Mouse (Mus musculus) embryonic facial prominence, embryonic 10.5 days (tissue): Measurements from ENCODE around the gene Ccdc57. TPM values are rescaled to one million over a fixed set of nuclear protein-coding genes. Genes with fewer than 3 reads are reported as not detected.

Source experiments
- DNase-seq: peaks from one replicate; pipeline ENCODE4 v3.0.0-alpha.2; 2017; ENCODE audit warnings: low spot score
- H3K27ac ChIP-seq: fragments of 300-500 bp; sonication (generic); replicated peaks from 2 replicates; pipeline ENCODE4 v1.5.1; 2016; ENCODE audit warnings: mild to moderate bottlenecking
- H3K27me3 ChIP-seq: fragments of 300-500 bp; sonication (generic); replicated peaks from 2 replicates; pipeline ENCODE4 v1.6.1; 2016; ENCODE audit warnings: low read depth, mild to moderate bottlenecking; ENCODE audit not compliant: poor library complexity, severe bottlenecking
- H3K36me3 ChIP-seq: fragments of 300-500 bp; sonication (generic); replicated peaks from 2 replicates; pipeline ENCODE4 v1.6.1; 2016; ENCODE audit warnings: mild to moderate bottlenecking, moderate library complexity
- H3K4me1 ChIP-seq: fragments of 300-500 bp; sonication (generic); 2 replicates; pipeline ENCODE4 v1.6.1; 2016
- H3K4me3 ChIP-seq: fragments of 300-500 bp; sonication (generic); 2 replicates; pipeline ENCODE4 v1.5.1; 2016; ENCODE audit warnings: mild to moderate bottlenecking, moderate library complexity
- H3K9me3 ChIP-seq: fragments of 300-500 bp; sonication (generic); 2 replicates; pipeline ENCODE4 v1.6.1; 2016; ENCODE audit warnings: mild to moderate bottlenecking
- WGBS: fragments of 180-500 bp; shearing (Covaris S2); methylation state at CpG from one replicate; pipeline ENCODE4 v1.1.7; 2016; 5-methylcytosine and 5-hydroxymethylcytosine counted together
- polyA plus RNA-seq: library from polyadenylated mRNA; unstranded; fragments of >200 nt; fragmentation: Nextera tagmentation; extraction: Ambion mirVana; gene quantifications from 2 replicates; pipeline ENCODE4 v1.2.1, GENCODE M21; 2016

Gene Ccdc57
- polyA plus RNA-seq, 1 experiment from 2014 or later, result 6.8 TPM

DNA sequence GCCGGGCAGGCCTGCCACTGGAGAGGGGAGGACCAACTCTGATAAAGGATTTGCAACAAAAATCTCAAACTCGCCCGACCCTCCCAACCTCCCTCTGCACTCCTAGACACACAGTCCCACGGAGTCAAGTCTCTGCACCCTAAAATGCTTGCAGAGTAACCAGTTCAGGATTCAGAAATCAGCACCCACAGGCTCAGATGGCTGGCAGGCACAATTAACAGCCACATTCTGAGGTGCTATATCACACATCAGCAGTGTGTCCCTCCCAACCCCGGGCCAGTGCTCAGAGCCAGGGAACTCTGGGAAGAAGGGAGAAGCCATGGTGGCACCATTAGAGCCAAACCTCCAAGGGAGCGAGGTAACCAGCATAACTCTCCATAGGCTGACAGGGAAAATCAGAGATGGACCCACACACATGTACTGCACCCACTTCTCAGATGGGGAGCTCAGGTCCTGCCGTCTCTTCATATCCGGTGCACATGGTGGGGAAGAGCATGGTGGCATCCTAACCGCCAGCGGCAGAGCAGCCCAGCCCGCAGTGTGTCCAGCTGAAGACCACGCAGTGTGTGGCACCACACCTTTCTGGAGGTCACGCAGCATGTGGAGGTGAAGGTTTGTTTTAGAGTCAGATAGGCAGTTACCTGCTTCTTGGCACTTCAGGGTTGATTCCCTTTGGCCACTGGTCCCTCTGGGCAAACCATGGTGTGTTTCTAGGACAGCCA, 29.5 kb upstream of the Ccdc57 start:
- H3K36me3 ChIP-seq, result peaks cover 100% of the 10 kb centered on the region
- no peak overlapping the region for H3K27ac ChIP-seq
- WGBS, result 94% methylated on average over 13 of the region's 13 CpGs
- DNase-seq, result no peak
- no peaks in the 10 kb centered on the region for H3K27me3 ChIP-seq
- H3K9me3 ChIP-seq, result no peaks in the 10 kb centered on the region
- peaks cover 30% of the 10 kb centered on the region for H3K4me1 ChIP-seq
- H3K4me3 ChIP-seq, result no peak overlapping the region

DNA sequence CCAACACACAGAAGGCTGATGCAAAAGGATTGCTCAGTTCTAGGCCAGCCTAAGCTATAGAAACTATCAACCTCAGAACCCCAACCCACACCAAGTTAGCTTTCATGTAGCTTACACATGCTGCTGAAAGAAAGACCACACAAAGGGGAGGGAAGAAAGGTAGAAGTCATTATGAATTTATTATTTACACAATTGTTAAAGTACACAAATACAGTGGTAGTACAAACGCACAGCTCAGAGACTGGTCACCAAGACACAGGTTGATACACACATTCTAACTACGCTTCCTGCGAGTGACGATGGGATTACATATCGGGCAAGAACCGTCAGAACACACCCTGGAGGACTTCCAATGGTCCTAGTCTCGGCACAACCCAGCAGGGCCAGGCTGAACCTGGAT, 28.9 kb upstream of the Ccdc57 start:
- H3K9me3 ChIP-seq, result no peaks in the 10 kb centered on the region
- DNase-seq, result no peak
- 87% methylated on average over 7 of the region's 7 CpGs for WGBS
- H3K4me1 ChIP-seq, result peaks cover 30% of the 10 kb centered on the region
- no peak overlapping the region for H3K4me3 ChIP-seq
- peaks cover 100% of the 10 kb centered on the region for H3K36me3 ChIP-seq
- no peaks in the 10 kb centered on the region for H3K27me3 ChIP-seq
- no peak overlapping the region for H3K27ac ChIP-seq

DNA sequence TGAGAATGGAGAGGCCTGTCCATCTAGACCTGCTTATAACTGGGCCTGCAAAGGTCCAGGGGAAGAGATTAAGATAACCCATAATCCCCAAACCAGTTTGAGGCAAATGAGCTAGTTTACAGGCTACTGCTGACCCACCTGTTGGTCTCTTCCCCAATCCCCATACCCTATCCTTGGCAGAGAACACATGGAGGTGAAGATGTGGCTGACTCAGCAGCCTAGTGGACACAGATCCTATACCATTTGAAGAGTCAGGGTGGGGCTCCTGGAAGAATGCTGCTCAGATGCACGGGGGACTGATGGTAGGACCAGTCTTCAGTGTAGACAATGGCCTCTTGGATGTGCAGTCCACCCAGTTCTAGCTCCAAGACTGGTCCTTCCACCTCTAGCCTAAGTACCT, 27.6 kb upstream of the Ccdc57 start:
- peaks cover 100% of the 10 kb centered on the region for H3K36me3 ChIP-seq
- no peak for DNase-seq
- H3K27ac ChIP-seq, result no peak overlapping the region
- H3K9me3 ChIP-seq, result no peaks in the 10 kb centered on the region
- 63% methylated on average over 1 of the region's 1 CpGs for WGBS
- no peaks in the 10 kb centered on the region for H3K27me3 ChIP-seq
- H3K4me3 ChIP-seq, result no peak overlapping the region
- peaks cover 24% of the 10 kb centered on the region for H3K4me1 ChIP-seq

DNA sequence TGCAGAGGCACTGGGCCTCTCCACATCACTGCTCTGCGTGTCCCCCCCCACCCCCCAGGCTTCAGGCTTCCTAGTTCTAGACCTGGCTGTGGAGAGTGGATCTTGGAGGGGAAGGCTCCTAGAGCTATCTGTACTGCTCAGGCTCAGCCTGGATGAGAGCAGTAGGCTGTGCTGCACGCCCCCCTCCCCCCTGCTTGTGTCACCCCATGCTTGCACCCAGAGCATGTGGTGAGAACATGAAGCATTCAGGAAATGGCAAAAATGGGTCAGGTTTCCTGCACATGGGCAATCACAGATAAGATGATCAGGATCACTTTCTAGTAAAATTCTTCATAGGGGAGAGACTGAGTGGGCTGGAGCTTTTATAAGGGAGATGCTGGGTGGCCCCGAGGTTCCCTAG, 26.9 kb upstream of the Ccdc57 start:
- Histone ChIP-seq H3K27ac (no peak overlapping the region), H3K4me3 (no peak overlapping the region), H3K9me3 (no peaks in the 10 kb centered on the region), H3K36me3 (peaks cover 100% of the 10 kb centered on the region), H3K27me3 (no peaks in the 10 kb centered on the region), H3K4me1 (peaks cover 18% of the 10 kb centered on the region)
- DNase-seq, result no peak
- 70% methylated on average over 3 of the region's 3 CpGs for WGBS

DNA sequence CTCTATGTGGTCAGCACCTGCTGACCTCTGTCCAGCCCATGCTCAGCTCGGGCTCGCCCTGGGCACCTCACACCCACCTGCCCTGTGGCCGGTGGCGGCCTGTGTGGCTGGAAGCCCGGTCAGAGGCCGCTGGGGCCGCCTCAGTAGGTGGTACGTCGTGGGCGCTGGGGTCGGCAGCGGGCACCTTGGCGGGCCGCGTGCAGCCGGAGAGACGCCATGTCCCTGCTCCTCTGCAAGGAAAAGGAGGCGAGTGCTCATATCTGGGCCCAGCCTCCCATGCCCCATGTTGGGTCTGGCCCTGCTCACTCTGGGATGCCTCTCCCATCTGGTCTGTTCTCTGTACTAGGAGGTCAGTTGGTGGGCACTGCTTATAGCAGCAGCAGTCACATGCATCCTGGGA, 26.4 kb upstream of the Ccdc57 start:
- Histone ChIP-seq H3K36me3 (peaks cover 100% of the 10 kb centered on the region), H3K27me3 (no peaks in the 10 kb centered on the region), H3K4me1 (peaks cover 17% of the 10 kb centered on the region), H3K4me3 (no peak overlapping the region), H3K9me3 (no peaks in the 10 kb centered on the region), H3K27ac (no peak overlapping the region)
- DNase-seq, result no peak
- 90% methylated on average over 18 of the region's 18 CpGs for WGBS

DNA sequence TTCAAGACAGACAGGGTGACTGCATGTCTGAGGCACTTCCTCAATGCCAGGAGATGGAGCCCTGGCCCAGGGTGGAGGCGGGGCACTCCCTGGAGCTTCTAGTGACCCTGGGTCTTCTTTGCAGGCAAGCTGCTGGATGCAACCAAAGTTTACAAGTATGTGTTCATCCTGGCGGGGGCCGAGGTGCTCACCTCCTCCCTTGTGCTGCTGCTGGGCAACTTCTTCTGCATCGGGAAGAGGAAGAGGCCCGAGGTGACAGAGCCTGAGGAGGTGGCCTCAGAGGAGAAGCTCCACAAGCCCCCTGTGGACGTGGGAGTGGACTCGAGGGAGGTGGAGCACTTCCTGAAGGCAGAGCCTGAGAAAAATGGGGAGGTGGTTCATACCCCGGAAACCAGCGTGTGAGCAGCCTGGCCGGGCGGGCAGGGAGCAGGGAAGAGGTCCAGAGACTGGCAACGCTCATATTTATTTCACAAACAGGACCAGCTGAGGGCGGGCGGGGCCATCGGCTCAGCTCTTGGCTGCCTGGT, 25.1 kb upstream of the Ccdc57 start:
- 82% methylated on average over 15 of the region's 15 CpGs for WGBS

DNA sequence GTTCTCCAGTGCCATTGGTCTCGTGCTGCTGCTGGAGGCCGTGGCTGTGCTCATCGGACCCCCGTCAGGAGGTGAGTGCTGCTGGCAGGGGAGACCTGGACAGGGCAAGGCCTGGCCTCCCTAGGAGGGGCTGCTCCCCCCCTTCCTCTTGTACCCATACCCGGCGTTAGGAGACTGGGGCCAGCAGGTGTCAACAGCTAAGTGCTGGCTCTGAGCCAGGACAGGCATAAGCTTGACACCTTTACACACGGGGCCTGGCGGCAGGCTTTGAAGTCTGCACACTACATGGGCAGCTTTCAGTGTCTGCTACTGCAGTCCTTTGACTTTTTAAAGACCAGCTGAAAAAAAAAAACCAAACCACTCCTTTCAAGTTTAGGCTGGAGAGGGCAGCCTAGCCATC, 24.4 kb upstream of the Ccdc57 start:
- peaks cover 29% of the 10 kb centered on the region for H3K4me1 ChIP-seq
- no peaks in the 10 kb centered on the region for H3K27me3 ChIP-seq
- H3K27ac ChIP-seq, result no peak overlapping the region
- peaks cover 96% of the 10 kb centered on the region for H3K36me3 ChIP-seq
- 86% methylated on average over 8 of the region's 8 CpGs for WGBS
- no peak overlapping the region for H3K4me3 ChIP-seq
- H3K9me3 ChIP-seq, result no peaks in the 10 kb centered on the region
- no peak for DNase-seq

More for the DNA sequence above, 25.1 kb upstream of the Ccdc57 start:
- Histone ChIP-seq H3K36me3 (peaks cover 97% of the 10 kb centered on the region), H3K4me1 (peaks cover 22% of the 10 kb centered on the region), H3K9me3 (no peaks in the 10 kb centered on the region), H3K4me3 (no peak overlapping the region), H3K27me3 (no peaks in the 10 kb centered on the region), H3K27ac (no peak overlapping the region)
- DNase-seq, result no peak

DNA sequence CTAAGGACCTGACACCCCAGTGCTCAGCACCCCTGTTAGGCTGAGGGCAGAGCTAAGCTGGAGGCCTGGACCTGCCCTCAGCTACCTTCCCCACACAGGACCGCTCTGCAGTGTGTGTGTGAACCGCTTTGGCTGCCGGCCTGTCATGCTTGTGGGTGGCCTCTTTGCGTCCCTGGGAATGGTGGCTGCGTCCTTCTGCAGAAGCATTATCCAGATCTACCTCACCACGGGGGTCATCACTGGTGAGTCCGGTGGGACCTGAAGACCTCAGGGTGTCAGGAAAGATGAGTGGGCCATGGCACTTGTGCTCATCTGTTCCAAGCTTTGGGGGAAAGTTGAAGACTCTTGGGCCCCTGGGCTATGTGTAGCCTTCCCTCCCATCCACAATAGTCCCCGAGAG, 23.0 kb upstream of the Ccdc57 start:
- Histone ChIP-seq H3K36me3 (peaks cover 83% of the 10 kb centered on the region), H3K27me3 (no peaks in the 10 kb centered on the region), H3K4me1 (peaks cover 42% of the 10 kb centered on the region), H3K27ac (no peak overlapping the region), H3K4me3 (no peak overlapping the region), H3K9me3 (no peaks in the 10 kb centered on the region)
- DNase-seq, result no peak
- 92% methylated on average over 8 of the region's 8 CpGs for WGBS

DNA sequence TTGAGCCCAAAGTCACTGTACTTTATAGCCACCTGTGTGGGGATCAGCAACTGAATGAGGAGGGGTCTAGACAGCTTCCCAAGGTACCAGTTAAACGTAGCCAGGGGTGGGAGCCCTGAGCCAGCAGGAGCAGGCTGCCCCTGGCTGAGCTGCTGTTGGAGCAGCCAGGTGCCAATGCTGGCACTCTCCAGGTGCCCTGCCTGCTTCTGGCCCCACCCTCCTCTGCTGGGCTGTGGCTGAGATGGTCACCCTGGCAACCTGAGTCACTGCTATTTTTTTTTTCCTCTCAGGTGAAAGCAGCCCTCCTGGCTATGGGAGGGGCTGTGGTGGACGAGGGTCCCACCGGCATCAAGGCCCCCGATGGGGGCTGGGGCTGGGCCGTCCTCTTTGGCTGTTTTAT, 22.3 kb upstream of the Ccdc57 start:
- peaks cover 50% of the 10 kb centered on the region for H3K4me1 ChIP-seq
- no peak overlapping the region for H3K4me3 ChIP-seq
- no peak for DNase-seq
- WGBS, result 84% methylated on average over 5 of the region's 5 CpGs
- H3K36me3 ChIP-seq, result peaks cover 76% of the 10 kb centered on the region
- H3K27ac ChIP-seq, result no peak overlapping the region
- H3K27me3 ChIP-seq, result 0 out of 2 replicates have a peak, but pooled peaks cover 3% of the 10 kb centered on the region
- no peaks in the 10 kb centered on the region for H3K9me3 ChIP-seq

DNA sequence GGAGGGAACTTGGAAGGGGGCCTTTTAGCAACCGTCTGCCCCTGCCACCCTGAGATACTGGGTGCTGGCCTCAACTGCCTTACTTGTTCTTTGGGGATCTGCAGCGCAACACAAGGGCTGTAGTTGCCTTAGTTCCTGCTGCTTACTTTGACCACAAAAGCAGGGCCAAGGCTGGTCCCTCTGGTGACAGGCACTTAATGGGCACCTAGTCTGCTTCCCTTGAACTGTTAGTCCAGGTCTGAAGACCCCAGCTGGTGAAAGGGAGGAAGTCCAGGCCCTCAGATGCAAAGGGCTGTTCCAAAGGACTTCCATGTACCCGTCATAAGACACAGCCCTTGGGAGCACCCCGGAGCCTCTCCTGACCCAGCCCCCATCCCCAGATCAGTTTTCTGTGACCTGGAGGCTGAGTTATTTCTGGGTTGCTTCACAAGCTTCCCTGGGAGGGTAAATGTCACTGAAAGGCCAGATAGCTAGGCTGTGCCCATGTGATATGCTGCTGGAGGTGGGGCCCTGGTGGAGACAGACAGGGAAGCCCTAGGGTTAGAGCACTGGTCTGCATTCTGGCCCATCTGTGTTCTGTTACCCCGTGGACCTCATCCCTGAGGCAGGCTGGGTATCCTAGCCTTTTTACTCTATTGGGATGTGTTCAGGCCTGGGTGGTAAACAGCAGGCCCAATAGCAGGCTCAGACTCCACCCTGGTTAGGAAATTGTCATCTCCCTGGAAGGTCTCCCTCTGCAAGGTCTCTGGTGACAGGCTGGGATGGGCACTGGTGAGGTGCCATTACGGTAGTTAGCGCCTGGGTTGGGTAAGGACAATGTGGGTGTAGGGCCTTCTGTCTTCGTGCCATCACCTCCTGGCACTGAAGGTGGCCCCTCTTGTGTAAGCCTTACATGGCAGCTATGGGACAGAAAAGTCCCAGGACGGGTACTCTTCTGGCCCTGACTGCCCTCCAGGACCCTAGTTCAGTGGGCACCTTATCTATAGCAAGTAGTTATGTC, 19.4 kb upstream of the Ccdc57 start:
- H3K9me3 ChIP-seq, result no peaks in the 10 kb centered on the region
- DNase-seq, result peak; percentile 32
- peak overlapping the region; percentile 79 for H3K4me3 ChIP-seq
- H3K27ac ChIP-seq, result peak overlapping the region; percentile 91
- 79% methylated on average over 9 of the region's 9 CpGs for WGBS
- peaks cover 47% of the 10 kb centered on the region for H3K36me3 ChIP-seq
- H3K27me3 ChIP-seq, result peaks cover 19% of the 10 kb centered on the region; the same call in 1 of the 2 replicates
- H3K4me1 ChIP-seq, result peaks cover 57% of the 10 kb centered on the region

DNA sequence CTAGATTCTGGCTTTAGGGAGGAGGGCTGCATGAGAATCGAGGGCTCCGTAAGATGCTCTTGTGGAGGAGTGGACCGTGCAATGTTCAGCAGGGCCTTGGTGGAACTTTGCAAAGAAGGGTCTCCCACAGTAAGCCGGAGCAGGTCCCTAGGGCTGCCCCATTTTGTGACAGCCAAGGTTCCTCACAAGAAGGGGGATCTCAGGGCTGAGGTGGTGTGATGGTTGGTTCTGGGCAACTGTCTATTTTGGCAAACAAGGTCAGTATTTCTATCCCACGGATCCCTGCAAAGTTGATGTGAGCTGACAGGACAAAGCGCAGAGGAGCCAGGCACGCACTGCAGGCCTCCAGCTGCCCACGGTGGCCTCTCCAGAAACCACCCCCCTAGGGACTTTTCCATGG, 18.6 kb upstream of the Ccdc57 start:
- Histone ChIP-seq H3K4me1 (peaks cover 57% of the 10 kb centered on the region), H3K9me3 (no peaks in the 10 kb centered on the region), H3K27me3 (peaks cover 19% of the 10 kb centered on the region; the same call in 1 of the 2 replicates), H3K4me3 (peak overlapping the region; percentile 79), H3K36me3 (peaks cover 39% of the 10 kb centered on the region), H3K27ac (peak overlapping the region; percentile 91)
- WGBS, result 28% methylated on average over 8 of the region's 8 CpGs
- no peak for DNase-seq

DNA sequence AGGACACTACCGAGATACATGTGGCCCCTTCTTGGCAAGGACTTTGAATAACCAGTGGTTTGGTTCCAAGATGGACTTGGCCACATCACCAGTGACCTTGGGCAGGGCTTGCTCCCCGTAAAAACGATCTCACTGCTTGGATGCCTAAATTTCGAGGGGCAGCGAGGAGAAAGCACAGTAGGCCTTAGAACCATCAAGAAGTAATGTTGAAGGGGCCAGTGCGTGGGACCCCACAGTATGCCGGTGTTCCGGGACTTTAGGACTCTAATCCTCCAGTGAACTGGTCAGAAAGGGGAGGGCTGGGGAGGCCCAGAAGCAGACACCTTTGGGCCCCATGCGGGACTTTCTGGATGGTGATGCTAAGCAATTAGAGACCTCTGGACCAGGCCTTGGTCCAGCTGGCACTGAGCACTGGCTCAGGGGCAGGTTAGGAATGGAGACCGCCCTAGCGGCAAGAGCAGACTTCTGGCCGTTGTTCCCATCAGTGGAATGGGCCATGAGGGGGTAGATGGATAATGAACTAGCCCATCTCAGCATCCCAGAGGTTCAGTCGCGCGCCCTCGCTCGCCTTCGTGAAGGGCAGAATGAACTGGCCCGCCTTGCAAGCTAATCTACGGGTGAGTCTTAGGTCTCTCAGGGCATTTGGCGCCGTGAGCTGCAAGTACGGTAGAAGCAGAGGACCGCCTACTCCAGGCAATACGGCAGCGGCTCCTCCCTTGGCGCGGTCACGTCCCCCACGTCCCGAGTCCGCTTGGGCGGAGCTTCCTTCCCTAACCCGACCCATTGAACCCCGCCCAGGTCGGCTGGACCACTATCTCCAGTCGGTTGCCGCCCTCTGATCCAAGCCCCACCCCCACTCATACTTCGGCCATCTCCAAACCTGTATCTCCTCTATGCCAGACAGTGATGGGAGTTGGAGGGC, 17.9 kb upstream of the Ccdc57 start:
- H3K9me3 ChIP-seq, result no peaks in the 10 kb centered on the region
- H3K4me3 ChIP-seq, result peak overlapping the region; percentile 79
- peaks cover 19% of the 10 kb centered on the region; the same call in 1 of the 2 replicates for H3K27me3 ChIP-seq
- DNase-seq, result peak; percentile 97
- H3K27ac ChIP-seq, result peak overlapping the region; percentile 91
- peaks cover 32% of the 10 kb centered on the region for H3K36me3 ChIP-seq
- 1% methylated on average over 39 of the region's 39 CpGs for WGBS
- H3K4me1 ChIP-seq, result peaks cover 57% of the 10 kb centered on the region
